Mouse (Mus musculus) heart, postnatal 0 days (tissue): ENCODE measurements around the gene Mapk8ip1.

ENCODE experiments used
- CTCF ChIP-seq: IDR thresholded peaks from 2 replicates; pipeline ENCODE4 v1.5.1; 2016; ENCODE audit warnings: antibody characterized with exemption, control low read depth, low read depth
- EP300 ChIP-seq: IDR thresholded peaks from 2 replicates; pipeline ENCODE4 v1.6.1; 2016; ENCODE audit warnings: antibody characterized with exemption, low read depth

GRCm38 (mm10) chr2:92434375-92434745, 33.3 kb upstream of the Mapk8ip1 start:
- TF ChIP-seq CTCF (no peak), EP300 (no peak)
